Mouse (Mus musculus) forebrain, embryonic 11.5 days (tissue): ENCODE results near the gene Klrc2. TPM values are rescaled to one million over a fixed set of nuclear protein-coding genes. Genes with fewer than 3 reads are reported as not detected.
"Not testable (repeated sequence)": the region's sequence is repeated elsewhere in the genome, so short reads cannot be mapped to it uniquely, and the experiment has no call there.

Source experiments
- ATAC-seq: fragments of 200-750 bp; cut with Nextera tagmentation; replicated peaks from 2 replicates; pipeline ENCODE4 v1.8.0; 2017; ENCODE audit warnings: moderate TSS enrichment; ENCODE audit not compliant: low FRiP score
- DNase-seq: peaks from one replicate; pipeline ENCODE4 v3.0.0-alpha.2; 2017; ENCODE audit warnings: low spot score
- H3K27ac ChIP-seq: fragments of 300-500 bp; sonication (generic); 2 replicates; pipeline ENCODE4 v1.5.1; 2014; ENCODE audit warnings: low read depth, low read length
- H3K27me3 ChIP-seq: fragments of 300-500 bp; sonication (generic); 2 replicates; pipeline ENCODE4 v1.6.1; 2014; ENCODE audit warnings: mild to moderate bottlenecking, low read length, mixed read lengths; ENCODE audit not compliant: control insufficient read depth, insufficient read depth
- H3K36me3 ChIP-seq: fragments of 300-500 bp; sonication (generic); 2 replicates; pipeline ENCODE4 v1.6.1; 2014; ENCODE audit warnings: mild to moderate bottlenecking, low read length, moderate library complexity, mixed read lengths; ENCODE audit not compliant: control insufficient read depth, insufficient read depth
- H3K4me1 ChIP-seq: fragments of 300-500 bp; sonication (generic); replicated peaks from 2 replicates; pipeline ENCODE4 v1.6.1; 2014; ENCODE audit warnings: low read length, mixed read lengths; ENCODE audit not compliant: control insufficient read depth, insufficient read depth
- H3K4me2 ChIP-seq: fragments of 300-500 bp; sonication (generic); 2 replicates; pipeline ENCODE4 v1.6.1; 2014; ENCODE audit warnings: low read depth, mild to moderate bottlenecking, low read length, moderate library complexity, mixed read lengths; ENCODE audit not compliant: severe bottlenecking
- H3K4me3 ChIP-seq: fragments of 300-500 bp; sonication (generic); 2 replicates; pipeline ENCODE4 v1.5.1; 2014; ENCODE audit warnings: low read depth, low read length
- H3K9ac ChIP-seq: fragments of 300-500 bp; sonication (generic); 2 replicates; pipeline ENCODE4 v1.6.1; 2014; ENCODE audit warnings: low read length
- H3K9me3 ChIP-seq: fragments of 300-500 bp; sonication (generic); 2 replicates; pipeline ENCODE4 v1.6.1; 2016; ENCODE audit warnings: low read length, mixed read lengths; ENCODE audit not compliant: control insufficient read depth
- WGBS: fragments of 180-500 bp; shearing (Covaris S2); extraction: QIAGEN DNeasy Blood & Tissue Kit; methylation state at CpG from one replicate; pipeline ENCODE4 v1.1.7; 2014; 5-methylcytosine and 5-hydroxymethylcytosine counted together
- polyA plus RNA-seq: library from polyadenylated mRNA; unstranded; fragments of >200 nt; fragmentation: Nextera tagmentation; extraction: Ambion mirVana; gene quantifications from 2 replicates; pipeline ENCODE4 v1.2.1, GENCODE M21; 2014

The Klrc2 gene
- polyA plus RNA-seq: not detected in 2 replicates

GRCm38 (mm10) chr6:129660589-129660988, at the start of gene Klrc2:
Gene Klrc2 (minus strand): TSS chr6:129660689.
- H3K4me3 ChIP-seq, ATAC-seq, DNase-seq: not testable (repeated sequence)

DNA sequence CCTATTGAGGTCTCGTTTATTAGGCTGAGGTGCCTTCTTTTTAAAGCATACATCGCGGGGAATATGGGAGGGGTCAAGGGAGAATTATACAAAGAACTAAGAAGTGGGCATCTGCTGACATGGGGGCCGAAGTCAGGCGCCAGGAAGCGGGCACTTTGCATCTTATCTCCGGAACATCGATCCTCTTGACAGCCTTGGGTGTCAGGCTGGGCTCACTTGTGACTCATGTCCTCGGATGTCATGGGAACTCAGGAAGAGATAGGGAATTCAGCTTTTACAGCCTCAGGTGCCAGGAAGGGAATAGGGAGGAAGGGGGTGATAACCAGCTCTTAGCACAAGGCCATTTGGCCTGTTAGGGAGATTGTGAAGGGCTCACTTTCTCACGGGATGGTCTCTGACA, 30.9 kb upstream of the Klrc2 start:
- 83% methylated on average over 10 of the region's 10 CpGs for WGBS
- not testable (repeated sequence) for H3K36me3 ChIP-seq, H3K4me2 ChIP-seq, DNase-seq, H3K4me1 ChIP-seq, ATAC-seq, H3K9ac ChIP-seq, H3K27ac ChIP-seq, H3K4me3 ChIP-seq, H3K9me3 ChIP-seq, H3K27me3 ChIP-seq

More at GRCm38 (mm10) chr6:129660589-129660988, at the start of gene Klrc2:
- not testable (repeated sequence) for H3K4me2 ChIP-seq, H3K27me3 ChIP-seq, H3K4me1 ChIP-seq, H3K9me3 ChIP-seq, H3K36me3 ChIP-seq, H3K27ac ChIP-seq, H3K9ac ChIP-seq
- 83% methylated on average over 4 of the region's 4 CpGs for WGBS

DNA sequence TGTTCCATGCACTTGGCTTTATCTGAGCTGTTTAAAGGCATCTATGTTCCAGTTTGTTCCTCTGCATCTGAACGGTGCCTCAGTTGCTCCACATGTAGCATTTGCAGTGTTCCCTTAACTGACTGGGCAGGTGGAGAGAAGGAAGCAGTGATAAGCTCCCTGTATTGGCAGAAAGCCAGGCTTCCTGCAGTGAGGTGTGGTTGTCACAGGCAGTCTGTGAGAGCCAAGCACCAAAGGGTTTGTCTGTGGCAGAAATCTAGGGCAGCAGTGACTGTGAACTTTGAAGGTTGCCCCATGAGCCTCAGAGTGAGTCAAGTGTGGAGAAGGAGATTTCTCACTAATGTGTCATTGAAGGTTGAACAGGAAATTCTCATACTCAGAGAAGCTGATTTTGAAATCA, 19.9 kb upstream of the Klrc2 start:
- no peak overlapping the region for H3K4me3 ChIP-seq
- H3K4me2 ChIP-seq: no peak overlapping the region
- H3K9me3 ChIP-seq: no peaks in the 10 kb centered on the region
- no peaks in the 10 kb centered on the region for H3K4me1 ChIP-seq
- no peaks in the 10 kb centered on the region for H3K36me3 ChIP-seq
- ATAC-seq (no peak), DNase-seq (no peak)
- WGBS: 89% methylated on average over 1 of the region's 1 CpGs
- no peak overlapping the region for H3K9ac ChIP-seq
- H3K27me3 ChIP-seq: no peaks in the 10 kb centered on the region
- no peak overlapping the region for H3K27ac ChIP-seq

GRCm38 (mm10) chr6:129678873-129679272, 18.4 kb upstream of the Klrc2 start, which contains the start of gene Klrc1:
Gene Klrc1 (minus strand): TSS chr6:129678973.
- H3K4me3 ChIP-seq: no peak within 1 kb of the TSS
- H3K27ac ChIP-seq: no peak within 1 kb of the TSS
- H3K9me3 ChIP-seq: no peaks in the 10 kb centered on the region
- no peak for ATAC-seq
- H3K4me1 ChIP-seq: no peaks in the 10 kb centered on the region
- no peaks in the 10 kb centered on the region for H3K27me3 ChIP-seq
- H3K4me2 ChIP-seq: no peak within 1 kb of the TSS
- no peaks in the 10 kb centered on the region for H3K36me3 ChIP-seq
- WGBS: 88% methylated on average over 3 of the region's 3 CpGs
- no peak within 1 kb of the TSS for H3K9ac ChIP-seq
- no peak for DNase-seq

DNA sequence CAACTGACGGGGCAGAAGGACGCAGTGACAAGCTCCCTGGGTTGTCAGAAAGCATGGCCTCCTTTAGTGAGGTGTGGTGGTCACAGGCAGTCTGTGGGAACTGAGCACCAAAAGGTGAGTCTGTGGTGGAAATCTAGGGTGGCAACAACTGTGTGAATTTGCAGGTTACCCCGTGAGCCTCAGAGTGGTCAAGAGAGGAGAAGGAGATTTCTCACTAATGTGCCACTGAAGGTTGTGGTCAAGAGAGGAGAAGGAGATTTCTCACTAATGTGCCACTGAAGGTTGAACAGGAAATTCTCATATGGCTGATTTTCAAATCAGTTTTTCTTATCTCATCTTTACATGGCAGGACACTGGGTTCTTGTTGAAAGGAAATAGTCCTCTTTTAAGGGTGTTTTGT, 812 bp upstream of the Klrc2 start:
- not testable (repeated sequence) for DNase-seq, H3K27ac ChIP-seq, H3K27me3 ChIP-seq, H3K9ac ChIP-seq, H3K9me3 ChIP-seq, H3K36me3 ChIP-seq, H3K4me1 ChIP-seq, H3K4me3 ChIP-seq, ATAC-seq, H3K4me2 ChIP-seq
- WGBS: no CpG with 5 or more reads among the region's 3 CpGs

DNA sequence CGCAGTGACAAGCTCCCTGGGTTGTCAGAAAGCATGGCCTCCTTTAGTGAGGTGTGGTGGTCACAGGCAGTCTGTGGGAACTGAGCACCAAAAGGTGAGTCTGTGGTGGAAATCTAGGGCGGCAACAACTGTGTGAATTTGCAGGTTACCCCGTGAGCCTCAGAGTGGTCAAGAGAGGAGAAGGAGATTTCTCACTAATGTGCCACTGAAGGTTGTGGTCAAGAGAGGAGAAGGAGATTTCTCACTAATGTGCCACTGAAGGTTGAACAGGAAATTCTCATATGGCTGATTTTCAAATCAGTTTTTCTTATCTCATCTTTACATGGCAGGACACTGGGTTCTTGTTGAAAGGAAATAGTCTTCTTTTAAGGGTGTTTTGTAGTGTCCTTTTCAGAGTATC, 16.4 kb downstream of the Klrc2 start:
- H3K9ac ChIP-seq: not testable (repeated sequence)

GRCm38 (mm10) chr6:129643237-129643636, 17.3 kb downstream of the Klrc2 start, which contains the start of gene Klrc3:
Gene Klrc3 (minus strand): TSS chr6:129643337.
- H3K4me3 ChIP-seq, H3K27me3 ChIP-seq, H3K36me3 ChIP-seq: not testable (repeated sequence)

More for the DNA sequence above, 16.4 kb downstream of the Klrc2 start:
- not testable (repeated sequence) for H3K27ac ChIP-seq, H3K4me1 ChIP-seq, H3K4me2 ChIP-seq, H3K27me3 ChIP-seq, DNase-seq, H3K4me3 ChIP-seq, H3K36me3 ChIP-seq, ATAC-seq, H3K9me3 ChIP-seq
- WGBS: 92% methylated on average over 1 of the region's 3 CpGs

GRCm38 (mm10) chr6:129631046-129631445, 29.4 kb downstream of the Klrc2 start:
- not testable (repeated sequence) for ATAC-seq, DNase-seq, H3K4me3 ChIP-seq, H3K4me2 ChIP-seq, H3K9me3 ChIP-seq, H3K27ac ChIP-seq, H3K4me1 ChIP-seq, H3K27me3 ChIP-seq, H3K36me3 ChIP-seq, H3K9ac ChIP-seq
- WGBS: 86% methylated on average over 2 of the region's 2 CpGs

More at GRCm38 (mm10) chr6:129643237-129643636, 17.3 kb downstream of the Klrc2 start, which contains the start of gene Klrc3:
- H3K9ac ChIP-seq, H3K27ac ChIP-seq, H3K4me1 ChIP-seq, H3K9me3 ChIP-seq, ATAC-seq, H3K4me2 ChIP-seq, DNase-seq: not testable (repeated sequence)
- WGBS: 86% methylated on average over 3 of the region's 3 CpGs

DNA sequence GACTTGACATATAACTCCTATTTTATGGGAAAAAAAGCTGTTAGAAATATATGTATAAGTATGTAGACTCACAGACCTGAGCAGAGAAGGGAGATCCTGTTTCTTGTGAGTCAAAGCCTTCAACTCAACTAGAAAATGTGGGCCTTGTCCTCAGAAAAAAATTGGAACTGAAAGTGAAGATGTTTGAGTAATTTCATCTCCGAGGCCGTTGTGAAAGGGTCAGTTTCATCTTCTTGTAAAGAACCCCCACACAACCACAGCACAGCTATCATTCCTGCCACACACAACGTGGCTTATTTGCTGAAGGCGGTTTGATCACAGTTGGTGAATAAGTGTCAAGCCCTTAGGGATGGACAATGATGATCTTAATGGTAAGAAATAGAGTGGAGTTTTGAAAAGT, 36.8 kb downstream of the Klrc2 start, which contains the start of gene Klrk1:
Gene Klrk1 (minus strand): TSS at position 130 of the 400 bp plus-strand sequence.
- WGBS: 83% methylated on average over 4 of the region's 4 CpGs
- H3K4me1 ChIP-seq: no peaks in the 10 kb centered on the region
- ATAC-seq (no peak), DNase-seq (no peak)
- H3K9ac ChIP-seq: no peak within 1 kb of the TSS
- H3K36me3 ChIP-seq: no peaks in the 10 kb centered on the region
- no peaks in the 10 kb centered on the region for H3K9me3 ChIP-seq
- H3K27me3 ChIP-seq: no peaks in the 10 kb centered on the region
- H3K4me2 ChIP-seq: no peak within 1 kb of the TSS
- no peak within 1 kb of the TSS for H3K27ac ChIP-seq
- H3K4me3 ChIP-seq: no peak within 1 kb of the TSS
